Mouse (Mus musculus) heart, embryonic 14.5 days (tissue): ENCODE results near the gene Pld1. TPM values are rescaled to one million over a fixed set of nuclear protein-coding genes. Genes with fewer than 3 reads are reported as not detected.

Experiments used
- ATAC-seq: fragments of 200-750 bp; cut with Nextera tagmentation; 2 replicates; pipeline ENCODE4 v1.8.0; 2017; ENCODE audit warnings: low read depth, moderate TSS enrichment; ENCODE audit not compliant: insufficient number of reproducible peaks, insufficient read depth, low FRiP score
- H3K27ac ChIP-seq, 2 experiments: fragments of 200-500 bp in 1 of 2; fragments of 300-500 bp in 1 of 2; sonication (generic) in 1 of 2; replicated peaks in 1 of 2; 2 replicates each; pipeline ENCODE4 v1.5.1; 2012 to 2014; ENCODE audit warnings: low read depth in 2 of 2, low read length in 2 of 2, control low read depth in 1 of 2, mild to moderate bottlenecking in 1 of 2, mixed read lengths in 1 of 2; ENCODE audit not compliant: control insufficient read depth in 1 of 2, insufficient read depth in 1 of 2
- H3K27me3 ChIP-seq: fragments of 300-500 bp; sonication (generic); 2 replicates; pipeline ENCODE4 v1.6.1; 2014; ENCODE audit warnings: mild to moderate bottlenecking, low read length, control low read depth; ENCODE audit not compliant: control insufficient read depth, insufficient read depth
- H3K36me3 ChIP-seq: fragments of 300-500 bp; sonication (generic); 2 replicates; pipeline ENCODE4 v1.6.1; 2014; ENCODE audit warnings: mild to moderate bottlenecking, control low read depth, low read length, mixed read lengths; ENCODE audit not compliant: control insufficient read depth, insufficient read depth
- H3K4me1 ChIP-seq, 2 experiments: fragments of 200-500 bp in 1 of 2; fragments of 300-500 bp in 1 of 2; sonication (generic) in 1 of 2; 2 replicates each; pipeline ENCODE4 v1.6.1; 2012 to 2014; ENCODE audit warnings: low read length in 2 of 2, control low read depth in 1 of 2, mixed read lengths in 1 of 2; ENCODE audit not compliant: control insufficient read depth in 2 of 2, insufficient read depth in 2 of 2
- H3K4me2 ChIP-seq: fragments of 300-500 bp; sonication (generic); 2 replicates; pipeline ENCODE4 v1.6.1; 2014; ENCODE audit warnings: mild to moderate bottlenecking, low read length
- H3K4me3 ChIP-seq, 2 experiments: fragments of 200-500 bp in 1 of 2; fragments of 300-500 bp in 1 of 2; sonication (generic) in 1 of 2; 2 replicates each; pipeline ENCODE4 v1.5.1; 2012 to 2014; ENCODE audit warnings: low read length in 2 of 2, mild to moderate bottlenecking in 2 of 2, control low read depth in 1 of 2, low read depth in 1 of 2, moderate library complexity in 1 of 2; ENCODE audit not compliant: control insufficient read depth in 1 of 2, insufficient read depth in 1 of 2
- H3K9ac ChIP-seq: fragments of 300-500 bp; sonication (generic); 2 replicates; pipeline ENCODE4 v1.6.1; 2014; ENCODE audit warnings: mild to moderate bottlenecking, low read length
- H3K9me3 ChIP-seq: fragments of 300-500 bp; sonication (generic); 2 replicates; pipeline ENCODE4 v1.6.1; 2016; ENCODE audit warnings: low read length, control low read depth; ENCODE audit not compliant: control insufficient read depth
- WGBS: fragments of 180-500 bp; shearing (Covaris S2); extraction: QIAGEN DNeasy Blood & Tissue Kit; methylation state at CpG from one replicate; pipeline ENCODE4 v1.1.7; 2014; 5-methylcytosine and 5-hydroxymethylcytosine counted together
- polyA plus RNA-seq: library from polyadenylated mRNA; unstranded; fragments of >200 nt; fragmentation: Nextera tagmentation; extraction: Ambion mirVana; gene quantifications from 2 replicates; pipeline ENCODE4 v1.2.1, GENCODE M21; 2014

Pld1 gene
- polyA plus RNA-seq, result 8.9 and 9.0 TPM in 2 replicates

- WGBS, result under 1% methylated on average over 68 of the region's 68 CpGs
- H3K4me3 ChIP-seq, result peak within 1 kb of the TSS; percentile 74 to 83
- H3K4me2 ChIP-seq, result peak within 1 kb of the TSS; percentile 97
- H3K36me3 ChIP-seq, result no peaks in the 10 kb centered on the region
- no peaks in the 10 kb centered on the region for H3K9me3 ChIP-seq
- peaks cover 6 to 8% of the 10 kb centered on the region in 2 experiments for H3K4me1 ChIP-seq
- peak within 1 kb of the TSS; percentile 66 to 87 for H3K27ac ChIP-seq
- H3K27me3 ChIP-seq, result no peaks in the 10 kb centered on the region
- peak; percentile 84 for ATAC-seq
- peak within 1 kb of the TSS; percentile 83 for H3K9ac ChIP-seq
These were observed at the start of gene Pld1 for GRCm38 (mm10) chr3:27938381-27939323. Gene Pld1 (plus strand): TSS chr3:27938695.

- Histone ChIP-seq H3K27ac (peak within 1 kb of the TSS; percentile 30 to 45; a peak in 1 of 4 replicates), H3K4me1 (peaks cover 11 to 17% of the 10 kb centered on the region in 2 experiments; a peak in 3 of 4 replicates), H3K4me2 (no peak within 1 kb of the TSS), H3K36me3 (no peaks in the 10 kb centered on the region), H3K9me3 (no peaks in the 10 kb centered on the region), H3K4me3 (no peak within 1 kb of the TSS), H3K9ac (no peak within 1 kb of the TSS), H3K27me3 (no peaks in the 10 kb centered on the region)
- WGBS, result 69% methylated on average over 8 of the region's 8 CpGs
- no peak for ATAC-seq
These were observed 42.1 kb upstream of the Pld1 start, which contains the start of gene Tmem212 for GRCm38 (mm10) chr3:27896318-27896892. Gene Tmem212 (minus strand): TSS chr3:27896368.

- Histone ChIP-seq H3K27ac (peak overlapping the region; percentile 35 to 64; a peak in 1 of 4 replicates), H3K36me3 (no peaks in the 10 kb centered on the region), H3K9ac (no peak overlapping the region), H3K27me3 (no peaks in the 10 kb centered on the region), H3K4me1 (peaks cover 11 to 17% of the 10 kb centered on the region in 2 experiments; a peak in 3 of 4 replicates), H3K9me3 (0 out of 2 replicates have a peak, but pooled peaks cover 2% of the 10 kb centered on the region), H3K4me2 (no peak overlapping the region), H3K4me3 (no peak overlapping the region)
- no peak for ATAC-seq
- WGBS, result 50% methylated on average over 10 of the region's 10 CpGs
These were observed 40.3 kb upstream of the Pld1 start for GRCm38 (mm10) chr3:27898178-27898577.

- H3K27ac ChIP-seq, result peak overlapping the region; percentile 64 to 67
These were observed 39.3 kb upstream of the Pld1 start for GRCm38 (mm10) chr3:27899012-27899726.

GRCm38 (mm10) chr3:27901846-27902245 is 36.6 kb upstream of the Pld1 start:
- 88% methylated on average over 6 of the region's 6 CpGs for WGBS
- H3K9me3 ChIP-seq, result 0 out of 2 replicates have a peak, but pooled peaks cover 2% of the 10 kb centered on the region
- H3K36me3 ChIP-seq, result no peaks in the 10 kb centered on the region
- peaks cover 22 to 28% of the 10 kb centered on the region in 2 experiments for H3K4me1 ChIP-seq
- no peaks in the 10 kb centered on the region for H3K27me3 ChIP-seq
- H3K9ac ChIP-seq, result no peak overlapping the region
- no peak overlapping the region for H3K27ac ChIP-seq
- no peak overlapping the region for H3K4me2 ChIP-seq
- ATAC-seq, result no peak
- H3K4me3 ChIP-seq, result no peak overlapping the region

More at GRCm38 (mm10) chr3:27899012-27899726, 39.3 kb upstream of the Pld1 start:
- Histone ChIP-seq H3K27me3 (no peaks in the 10 kb centered on the region), H3K9ac (no peak overlapping the region), H3K36me3 (no peaks in the 10 kb centered on the region), H3K4me3 (no peak overlapping the region), H3K9me3 (0 out of 2 replicates have a peak, but pooled peaks cover 2% of the 10 kb centered on the region), H3K4me1 (peaks cover 11 to 17% of the 10 kb centered on the region in 2 experiments; a peak in 3 of 4 replicates), H3K4me2 (no peak overlapping the region)
- ATAC-seq, result no peak
- WGBS, result 55% methylated on average over 13 of the region's 13 CpGs

GRCm38 (mm10) chr3:27904659-27905330 is 33.7 kb upstream of the Pld1 start:
- Histone ChIP-seq H3K9me3 (peaks cover 10% of the 10 kb centered on the region; the same call in 1 of the 2 replicates), H3K27me3 (no peaks in the 10 kb centered on the region), H3K4me3 (no peak overlapping the region), H3K4me1 (peaks cover 11% of the 10 kb centered on the region in 2 experiments), H3K27ac (peak overlapping the region; percentile 73 to 91), H3K4me2 (peak overlapping the region; percentile 39; the same call in 1 of the 2 replicates), H3K36me3 (no peaks in the 10 kb centered on the region), H3K9ac (no peak overlapping the region)
- WGBS, result 10% methylated on average over 13 of the region's 13 CpGs
- peak; percentile 84 for ATAC-seq
